Mouse (Mus musculus) CH12.LX (cell line): Measurements from ENCODE around the gene Kbtbd8.

Source experiments
- CTCF ChIP-seq, 2 experiments: IDR thresholded peaks in 1 of 2; conservative IDR thresholded peaks in 1 of 2; 2 replicates each; pipeline ENCODE4 v1.5.1; 2011 to 2012; ENCODE audit warnings: low read depth in 2 of 2, low read length in 2 of 2, improper control_type of control experiment in 1 of 2, inconsistent platforms in 1 of 2, mild to moderate bottlenecking in 1 of 2, moderate library complexity in 1 of 2
- ETS1 ChIP-seq: conservative IDR thresholded peaks from 2 replicates; pipeline ENCODE4 v1.6.1; 2012; ENCODE audit warnings: low read depth, mild to moderate bottlenecking, inconsistent platforms, low read length, improper control_type of control experiment, moderate library complexity
- MAFK ChIP-seq: IDR thresholded peaks from 2 replicates; pipeline ENCODE4 v1.6.1; 2011; ENCODE audit warnings: low read length, improper control_type of control experiment; ENCODE audit not compliant: insufficient replicate concordance
- MEF2A ChIP-seq: IDR thresholded peaks from 2 replicates; pipeline ENCODE4 v1.6.1; 2014; ENCODE audit warnings: low read depth, mild to moderate bottlenecking, inconsistent platforms, low read length, improper control_type of control experiment, borderline replicate concordance
- MXI1 ChIP-seq: IDR thresholded peaks from 2 replicates; pipeline ENCODE4 v1.6.1; 2011; ENCODE audit warnings: mild to moderate bottlenecking, low read depth, low read length, improper control_type of control experiment
- POLR2A ChIP-seq: IDR thresholded peaks from 2 replicates; pipeline ENCODE4 v1.6.1; 2011; ENCODE audit warnings: low read depth, mild to moderate bottlenecking, improper control_type of control experiment, low read length
- SMC3 ChIP-seq: IDR thresholded peaks from 2 replicates; pipeline ENCODE4 v1.6.1; 2011; ENCODE audit warnings: low read depth, low read length, improper control_type of control experiment
- TBP ChIP-seq: conservative IDR thresholded peaks from 2 replicates; pipeline ENCODE4 v1.6.1; 2011; ENCODE audit warnings: low read depth, low read length, improper control_type of control experiment
- USF1 ChIP-seq: IDR thresholded peaks from 2 replicates; pipeline ENCODE4 v1.6.1; 2014; ENCODE audit warnings: low read depth, mild to moderate bottlenecking, inconsistent platforms, low read length, improper control_type of control experiment
- ZC3H11A ChIP-seq: IDR thresholded peaks from 2 replicates; pipeline ENCODE4 v1.6.1; 2012; ENCODE audit warnings: low read depth, mild to moderate bottlenecking, inconsistent platforms, low read length, improper control_type of control experiment

- TF ChIP-seq ZC3H11A (no peak), MXI1 (no peak), CTCF (conservative IDR thresholded peaks at IDR 0.05 in 1 of 2, IDR thresholded peaks at IDR 0.05 in 1 of 2; ENCODE audit: low read depth in 2 of 2, low read length in 2 of 2) (no peak), USF1 (no peak), SMC3 (no peak), MAFK (no peak), MEF2A (no peak), POLR2A (no peak), ETS1 (no peak), TBP (no peak)
Observed at GRCm38 (mm10) chr6:95103706-95104105, 13.3 kb upstream of the Kbtbd8 start.
